Comparison of ENCODE assay signal across 26 mouse cellular contexts in the genomic region with DNA sequence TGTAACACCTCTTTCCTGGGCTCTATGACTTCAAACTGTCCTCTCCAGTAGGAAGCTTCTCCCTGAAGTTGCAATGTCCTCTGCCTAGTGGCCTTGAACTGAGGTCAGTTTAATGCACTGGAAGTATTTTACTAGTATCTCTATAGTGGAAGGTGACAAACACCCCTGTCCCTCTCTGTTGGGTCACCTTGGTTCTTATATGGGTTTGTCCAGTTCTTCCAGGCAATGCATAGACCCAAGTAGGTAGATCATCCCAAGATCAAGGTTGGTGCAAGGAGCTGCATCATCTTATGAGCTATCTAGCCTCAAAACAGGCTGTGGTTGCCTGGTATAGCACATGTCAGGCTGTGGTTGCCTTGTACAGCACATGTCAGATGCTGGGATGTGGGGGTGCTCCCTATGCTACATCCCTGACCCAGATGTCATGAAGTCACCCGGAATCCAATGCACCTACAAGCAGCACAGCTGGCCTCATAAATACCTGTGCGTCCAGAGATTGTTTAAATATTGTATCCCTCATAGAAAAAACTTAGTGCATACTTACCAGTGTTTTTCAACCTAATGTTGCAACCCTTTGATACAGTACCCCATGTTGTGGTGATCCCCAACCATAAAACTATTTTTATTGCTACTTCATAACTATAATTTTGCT.
"Had no signal": no experiment of that assay in that cellular context is flagged by ENCODE, and none has a peak within 500 bp of the region (broad histone marks: within the 10 kb centered on the region; RNA-seq: fewer than 3 reads in every experiment).

No protein-coding gene starts in this region.

- H3K9ac ChIP-seq: embryonic facial prominence, embryonic 12.5 days; embryonic facial prominence, embryonic 13.5 days; embryonic facial prominence, embryonic 15.5 days; forebrain, embryonic 12.5 days; forebrain, embryonic 13.5 days; forebrain, embryonic 15.5 days had no signal

- H3K36me3 ChIP-seq: embryonic facial prominence, embryonic 10.5 days; embryonic facial prominence, embryonic 12.5 days; embryonic facial prominence, embryonic 13.5 days; embryonic facial prominence, embryonic 15.5 days; forebrain, embryonic 10.5 days; forebrain, embryonic 12.5 days; forebrain, embryonic 15.5 days; heart, embryonic 10.5 days had no signal

- H3K4me1 ChIP-seq: embryonic facial prominence, embryonic 12.5 days; forebrain, embryonic 13.5 days; forebrain, embryonic 15.5 days; heart, embryonic 10.5 days had no signal

- H3K4me3 ChIP-seq: embryonic facial prominence, embryonic 10.5 days; embryonic facial prominence, embryonic 12.5 days; embryonic facial prominence, embryonic 13.5 days; embryonic facial prominence, embryonic 15.5 days; erythroblast, embryonic 14.5 days; forebrain, embryonic 10.5 days; forebrain, embryonic 12.5 days; forebrain, embryonic 13.5 days; forebrain, embryonic 15.5 days; gastrocnemius, adult 2 months; heart, adult 2 months; heart, embryonic 10.5 days had no signal

- ATAC-seq: forebrain, embryonic 13.5 days; forebrain, embryonic 14.5 days; forebrain, embryonic 15.5 days; forebrain, embryonic 16.5 days had no signal

- H3K9me3 ChIP-seq: embryonic facial prominence, embryonic 10.5 days; embryonic facial prominence, embryonic 12.5 days; embryonic facial prominence, embryonic 13.5 days; embryonic facial prominence, embryonic 15.5 days; forebrain, embryonic 10.5 days; forebrain, embryonic 12.5 days; forebrain, embryonic 13.5 days; forebrain, embryonic 15.5 days; heart, embryonic 10.5 days had no signal

- H3K27me3 ChIP-seq: embryonic facial prominence, embryonic 12.5 days; embryonic facial prominence, embryonic 13.5 days; embryonic facial prominence, embryonic 15.5 days; forebrain, embryonic 12.5 days; forebrain, embryonic 13.5 days; forebrain, embryonic 15.5 days had no signal

- DNase-seq: cerebellum, adult 9-10 months; cerebellum, adult 9-11 months; cerebellum, postnatal 10 days; cerebellum, postnatal 14 days; cerebellum, postnatal 25 days; cerebellum, postnatal 36 days; embryo, embryonic 11 days; gastrocnemius, adult 2 months; gastrocnemius, postnatal 10 days; gastrocnemius, postnatal 14 days; gastrocnemius, postnatal 25 days; gastrocnemius, postnatal 36 days; heart, adult 11 months; heart, adult 2 months had no signal

- H3K27ac ChIP-seq: embryonic facial prominence, embryonic 10.5 days; embryonic facial prominence, embryonic 12.5 days; embryonic facial prominence, embryonic 13.5 days; embryonic facial prominence, embryonic 15.5 days; forebrain, embryonic 10.5 days; forebrain, embryonic 12.5 days; forebrain, embryonic 13.5 days; forebrain, embryonic 15.5 days; gastrocnemius, adult 2 months; heart, adult 2 months; heart, embryonic 10.5 days had no signal

- H3K4me2 ChIP-seq: embryonic facial prominence, embryonic 12.5 days; embryonic facial prominence, embryonic 13.5 days; embryonic facial prominence, embryonic 15.5 days; forebrain, embryonic 12.5 days; forebrain, embryonic 13.5 days; forebrain, embryonic 15.5 days had no signal
